Mouse (Mus musculus) testis, adult 2 months (tissue): ENCODE measurements around the gene Erg. TPM values are rescaled to one million over a fixed set of nuclear protein-coding genes. Genes with fewer than 3 reads are reported as not detected.

Experiments
- H3K27ac ChIP-seq: fragments of 200-500 bp; 2 replicates; pipeline ENCODE4 v1.5.1; 2012; ENCODE audit warnings: low read depth, low read length; ENCODE audit not compliant: control insufficient read depth, insufficient read depth
- H3K27me3 ChIP-seq: fragments of 200-500 bp; 2 replicates; pipeline ENCODE4 v1.6.1; 2012; ENCODE audit warnings: mild to moderate bottlenecking, low read length, moderate library complexity; ENCODE audit not compliant: control insufficient read depth, insufficient read depth
- H3K36me3 ChIP-seq: fragments of 200-500 bp; 2 replicates; pipeline ENCODE4 v1.6.1; 2012; ENCODE audit warnings: mild to moderate bottlenecking, low read length; ENCODE audit not compliant: control insufficient read depth, insufficient read depth
- H3K4me1 ChIP-seq: fragments of 200-500 bp; 2 replicates; pipeline ENCODE4 v1.6.1; 2012; ENCODE audit warnings: low read length; ENCODE audit not compliant: control insufficient read depth, insufficient read depth
- H3K4me3 ChIP-seq: fragments of 200-500 bp; 2 replicates; pipeline ENCODE4 v1.5.1; 2012; ENCODE audit warnings: low read depth, mild to moderate bottlenecking, low read length, moderate library complexity, mixed read lengths; ENCODE audit not compliant: control insufficient read depth
- CTCF ChIP-seq: fragments of 200-500 bp; IDR thresholded peaks from 2 replicates; pipeline ENCODE4 v1.5.1; 2012; ENCODE audit warnings: low read depth, mild to moderate bottlenecking, inconsistent platforms, low read length, moderate library complexity; ENCODE audit not compliant: control insufficient read depth, insufficient read depth, insufficient replicate concordance
- POLR2A ChIP-seq: fragments of 200-500 bp; IDR thresholded peaks from 2 replicates; pipeline ENCODE4 v1.6.1; 2012; ENCODE audit warnings: low read depth, mild to moderate bottlenecking, inconsistent platforms, low read length, moderate library complexity; ENCODE audit not compliant: control insufficient read depth
- polyA plus RNA-seq: library from polyadenylated mRNA; depleted of rRNA; stranded (reverse); fragments of >200 nt; gene quantifications from 2 replicates; pipeline ENCODE4 v1.2.3, GENCODE M21; 2012

Erg gene
- polyA plus RNA-seq, 1 experiment: 2.0 TPM

- Histone ChIP-seq H3K36me3 (no peaks in the 10 kb centered on the region), H3K27ac (no peak overlapping the region), H3K4me1 (no peaks in the 10 kb centered on the region), H3K4me3 (no peak overlapping the region), H3K27me3 (no peaks in the 10 kb centered on the region)
- no peak for TF ChIP-seq CTCF
- no peak for TF ChIP-seq POLR2A
Observed at GRCm38 (mm10) chr16:95493336-95493735, 93.1 kb downstream of the Erg start.

- no peaks in the 10 kb centered on the region for H3K27me3 ChIP-seq
- H3K27ac ChIP-seq: no peak overlapping the region
- no peaks in the 10 kb centered on the region for H3K4me1 ChIP-seq
- TF ChIP-seq CTCF: no peak
- no peak for TF ChIP-seq POLR2A
- no peak overlapping the region for H3K4me3 ChIP-seq
- no peaks in the 10 kb centered on the region for H3K36me3 ChIP-seq
Observed at GRCm38 (mm10) chr16:95492146-95492545, 94.2 kb downstream of the Erg start.

- TF ChIP-seq CTCF (no peak), POLR2A (no peak)
- Histone ChIP-seq H3K4me3 (no peak overlapping the region), H3K4me1 (no peaks in the 10 kb centered on the region), H3K36me3 (no peaks in the 10 kb centered on the region), H3K27ac (no peak overlapping the region), H3K27me3 (no peaks in the 10 kb centered on the region)
Observed at GRCm38 (mm10) chr16:95490386-95490785, 96.0 kb downstream of the Erg start.

GRCm38 (mm10) chr16:95487606-95488351 lies 98.6 kb downstream of the Erg start:
- Histone ChIP-seq H3K4me1 (no peaks in the 10 kb centered on the region), H3K27me3 (no peaks in the 10 kb centered on the region), H3K4me3 (no peak overlapping the region), H3K36me3 (no peaks in the 10 kb centered on the region), H3K27ac (no peak overlapping the region)
- TF ChIP-seq POLR2A: no peak
- no peak for TF ChIP-seq CTCF

GRCm38 (mm10) chr16:95481176-95481575 lies 105.2 kb downstream of the Erg start:
- Histone ChIP-seq H3K27me3 (no peaks in the 10 kb centered on the region), H3K4me3 (no peak overlapping the region), H3K36me3 (no peaks in the 10 kb centered on the region), H3K4me1 (no peaks in the 10 kb centered on the region), H3K27ac (no peak overlapping the region)
- TF ChIP-seq CTCF (no peak), POLR2A (no peak)

GRCm38 (mm10) chr16:95478558-95478957 lies 107.8 kb downstream of the Erg start:
- Histone ChIP-seq H3K27ac (no peak overlapping the region), H3K36me3 (no peaks in the 10 kb centered on the region), H3K4me1 (no peaks in the 10 kb centered on the region), H3K4me3 (no peak overlapping the region), H3K27me3 (no peaks in the 10 kb centered on the region)
- no peak for TF ChIP-seq CTCF
- TF ChIP-seq POLR2A: no peak

GRCm38 (mm10) chr16:95475041-95475440 lies 111.4 kb downstream of the Erg start:
- H3K27me3 ChIP-seq: no peaks in the 10 kb centered on the region
- H3K27ac ChIP-seq: no peak overlapping the region
- no peak overlapping the region for H3K4me3 ChIP-seq
- no peaks in the 10 kb centered on the region for H3K36me3 ChIP-seq
- H3K4me1 ChIP-seq: no peaks in the 10 kb centered on the region
- no peak for TF ChIP-seq CTCF
- TF ChIP-seq POLR2A: no peak
